Mouse (Mus musculus) stomach, postnatal 0 days (tissue): ENCODE measurements around the gene Ppp2r2d.

Experiments used
- CTCF ChIP-seq: IDR thresholded peaks from 2 replicates; pipeline ENCODE4 v1.5.1; 2016; ENCODE audit warnings: antibody characterized with exemption, low read depth, mild to moderate bottlenecking, moderate library complexity
- EP300 ChIP-seq: optimal IDR thresholded peaks from 2 replicates; pipeline ENCODE3; 2016; ENCODE audit warnings: antibody characterized with exemption

DNA sequence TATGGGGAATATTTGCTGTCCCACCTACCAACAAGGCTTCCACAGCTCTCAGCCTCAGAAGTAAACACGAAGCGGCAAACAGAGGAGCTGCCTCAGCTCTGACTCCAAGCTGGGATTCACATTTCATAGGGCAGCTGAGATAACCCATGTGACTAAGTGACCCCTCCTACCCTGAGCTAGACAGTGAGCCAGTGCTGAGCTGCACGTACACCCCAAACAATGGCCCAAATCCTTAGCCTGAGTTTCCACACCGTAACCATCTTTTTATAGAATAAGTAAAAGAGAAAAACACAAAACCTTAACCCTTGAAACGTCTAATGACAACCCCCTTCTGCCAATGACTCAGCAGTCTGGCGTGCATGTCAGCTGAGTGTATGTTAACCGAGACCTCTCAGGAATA is 61.2 kb downstream of the Ppp2r2d start:
- TF ChIP-seq EP300 = no peak
- TF ChIP-seq CTCF = no peak
